Mouse (Mus musculus): Measurements from ENCODE around the gene Igf1. TPM values are rescaled to one million over a fixed set of nuclear protein-coding genes. Genes with fewer than 3 reads are reported as not detected.

Gene Igf1
- polyA plus RNA-seq, 1 experiment from 2014 or later, result 48.9 TPM

DNA sequence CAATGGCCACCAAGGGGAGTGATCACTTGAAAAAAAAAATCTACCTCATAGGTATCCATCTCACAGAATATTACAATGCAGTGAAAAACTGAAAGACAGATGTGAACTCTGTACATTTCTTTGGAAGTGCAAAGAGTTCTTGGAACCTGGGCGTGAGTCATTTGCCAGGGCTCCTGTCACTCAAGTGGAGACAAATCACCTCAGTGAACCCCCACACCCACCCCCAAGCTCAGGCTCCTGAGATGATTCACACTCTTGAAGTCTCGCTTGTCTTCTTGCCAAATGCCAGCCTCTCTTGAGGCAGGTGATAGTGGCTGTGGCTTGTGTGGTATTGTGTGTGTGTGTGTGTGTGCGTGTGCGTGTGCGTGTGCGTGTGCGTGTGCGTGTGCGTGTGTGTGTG lies 7.6 kb downstream of the Igf1 start:
- WGBS, result 88% methylated on average over 9 of the region's 9 CpGs

GRCm38 (mm10) chr10:87866448-87866847 lies 8.4 kb downstream of the Igf1 start:
- Histone ChIP-seq H3K27me3 (replicated peaks; ENCODE audit: low read depth, poor library complexity, severe bottlenecking) (no peaks in the 10 kb centered on the region), H3K4me3 (no peak overlapping the region), H3K9me3 (no peaks in the 10 kb centered on the region), H3K36me3 (replicated peaks) (peaks cover 15% of the 10 kb centered on the region; the same call in 1 of the 2 replicates), H3K27ac (replicated peaks) (peak overlapping the region; percentile 48), H3K4me1 (peaks cover 74% of the 10 kb centered on the region)
- 69% methylated on average over 8 of the region's 8 CpGs for WGBS
- no peak for DNase-seq (ENCODE audit: low spot score)

More for the DNA sequence above, 7.6 kb downstream of the Igf1 start:
- peaks cover 15% of the 10 kb centered on the region; the same call in 1 of the 2 replicates for H3K36me3 ChIP-seq (replicated peaks)
- no peaks in the 10 kb centered on the region for H3K9me3 ChIP-seq
- no peaks in the 10 kb centered on the region for H3K27me3 ChIP-seq (replicated peaks; ENCODE audit: low read depth, poor library complexity, severe bottlenecking)
- no peak overlapping the region for H3K4me3 ChIP-seq
- no peak overlapping the region for H3K27ac ChIP-seq (replicated peaks)
- DNase-seq (ENCODE audit: low spot score), result no peak
- peaks cover 79% of the 10 kb centered on the region for H3K4me1 ChIP-seq

DNA sequence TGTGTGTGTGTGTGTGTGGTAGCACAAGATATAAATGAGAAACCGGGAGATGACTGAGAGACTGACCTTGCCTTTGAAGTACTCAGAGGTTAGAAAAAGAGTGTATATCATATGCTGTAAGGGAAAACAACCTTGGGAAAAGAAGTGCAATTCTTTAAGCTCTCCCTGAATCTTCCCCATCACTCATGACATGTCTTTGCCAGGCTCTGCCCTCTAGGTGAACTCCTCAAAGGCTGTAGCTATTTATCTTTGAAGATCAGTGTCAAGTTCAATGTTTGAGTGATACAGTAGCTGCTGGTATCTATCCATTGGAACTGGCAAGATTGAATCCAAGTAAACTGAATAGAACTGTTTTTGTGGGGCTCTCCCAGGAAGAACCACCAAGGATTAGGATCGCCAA lies 9.2 kb downstream of the Igf1 start:
- no peak for DNase-seq (ENCODE audit: low spot score)
- peak overlapping the region; percentile 51 for H3K27ac ChIP-seq (replicated peaks)
- no peak overlapping the region for H3K4me3 ChIP-seq
- H3K36me3 ChIP-seq (replicated peaks), result peaks cover 15% of the 10 kb centered on the region; the same call in 1 of the 2 replicates
- H3K27me3 ChIP-seq (replicated peaks; ENCODE audit: low read depth, poor library complexity, severe bottlenecking), result no peaks in the 10 kb centered on the region
- 73% methylated on average over 2 of the region's 2 CpGs for WGBS
- no peaks in the 10 kb centered on the region for H3K9me3 ChIP-seq
- peaks cover 74% of the 10 kb centered on the region for H3K4me1 ChIP-seq

DNA sequence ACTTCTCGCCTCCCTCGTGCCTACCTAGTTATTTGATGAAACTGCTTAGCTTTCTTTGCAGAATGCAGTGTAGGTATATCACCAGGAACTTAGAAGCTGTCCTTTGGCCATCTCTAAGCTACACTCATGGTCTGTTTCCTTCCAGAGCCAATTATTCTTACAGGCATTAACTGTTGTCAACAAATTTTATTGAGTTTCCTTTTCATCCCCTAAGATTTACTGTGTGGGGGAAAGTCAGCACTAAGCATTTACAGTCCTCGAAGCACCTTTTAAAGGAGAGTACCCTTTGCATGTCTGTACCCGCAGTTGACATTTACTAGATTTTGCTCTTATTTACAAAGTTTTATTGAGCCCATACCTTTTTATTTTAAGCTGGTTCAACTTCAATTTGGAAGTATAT lies 9.6 kb downstream of the Igf1 start:
- no peak for DNase-seq (ENCODE audit: low spot score)
- Histone ChIP-seq H3K27ac (replicated peaks) (peak overlapping the region; percentile 51), H3K4me3 (no peak overlapping the region), H3K27me3 (replicated peaks; ENCODE audit: low read depth, poor library complexity, severe bottlenecking) (no peaks in the 10 kb centered on the region), H3K4me1 (peaks cover 75% of the 10 kb centered on the region), H3K9me3 (no peaks in the 10 kb centered on the region), H3K36me3 (replicated peaks) (peaks cover 15% of the 10 kb centered on the region; the same call in 1 of the 2 replicates)
- WGBS, result 84% methylated on average over 4 of the region's 4 CpGs

GRCm38 (mm10) chr10:87868349-87869053 lies 10.4 kb downstream of the Igf1 start:
- H3K4me1 ChIP-seq, result peaks cover 73% of the 10 kb centered on the region
- H3K27me3 ChIP-seq (replicated peaks; ENCODE audit: low read depth, poor library complexity, severe bottlenecking), result no peaks in the 10 kb centered on the region
- 45% methylated on average over 9 of the region's 9 CpGs for WGBS
- H3K9me3 ChIP-seq, result no peaks in the 10 kb centered on the region
- peak; percentile 31 for DNase-seq (ENCODE audit: low spot score)
- peaks cover 15% of the 10 kb centered on the region; the same call in 1 of the 2 replicates for H3K36me3 ChIP-seq (replicated peaks)
- H3K4me3 ChIP-seq, result no peak overlapping the region
- H3K27ac ChIP-seq (replicated peaks), result peak overlapping the region; percentile 75

DNA sequence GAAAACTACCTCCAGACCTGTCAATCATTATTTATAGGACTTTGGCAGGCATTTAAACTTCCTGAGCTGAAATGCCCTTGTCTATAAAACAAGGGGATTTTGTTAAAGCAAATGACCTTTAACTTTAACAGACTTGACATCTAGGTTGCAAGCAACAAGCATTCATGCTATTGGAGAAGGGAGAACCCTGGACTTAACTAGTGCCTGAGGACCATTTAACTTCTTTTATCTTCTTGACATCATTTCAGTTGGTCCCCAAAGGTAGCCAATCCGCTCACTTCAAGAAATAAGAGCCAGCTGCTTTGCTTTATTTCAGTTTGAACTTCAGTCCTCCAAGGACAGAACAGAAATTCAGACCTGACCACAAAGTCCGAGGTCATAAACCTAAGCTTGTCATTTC lies 11.1 kb downstream of the Igf1 start:
- H3K4me3 ChIP-seq, result no peak overlapping the region
- H3K36me3 ChIP-seq (replicated peaks), result peaks cover 15% of the 10 kb centered on the region; the same call in 1 of the 2 replicates
- no peaks in the 10 kb centered on the region for H3K27me3 ChIP-seq (replicated peaks; ENCODE audit: low read depth, poor library complexity, severe bottlenecking)
- DNase-seq (ENCODE audit: low spot score), result peak; percentile 32
- no peak overlapping the region for H3K27ac ChIP-seq (replicated peaks)
- peaks cover 66% of the 10 kb centered on the region for H3K4me1 ChIP-seq
- H3K9me3 ChIP-seq, result no peaks in the 10 kb centered on the region
- WGBS, result 33% methylated on average over 2 of the region's 2 CpGs

DNA sequence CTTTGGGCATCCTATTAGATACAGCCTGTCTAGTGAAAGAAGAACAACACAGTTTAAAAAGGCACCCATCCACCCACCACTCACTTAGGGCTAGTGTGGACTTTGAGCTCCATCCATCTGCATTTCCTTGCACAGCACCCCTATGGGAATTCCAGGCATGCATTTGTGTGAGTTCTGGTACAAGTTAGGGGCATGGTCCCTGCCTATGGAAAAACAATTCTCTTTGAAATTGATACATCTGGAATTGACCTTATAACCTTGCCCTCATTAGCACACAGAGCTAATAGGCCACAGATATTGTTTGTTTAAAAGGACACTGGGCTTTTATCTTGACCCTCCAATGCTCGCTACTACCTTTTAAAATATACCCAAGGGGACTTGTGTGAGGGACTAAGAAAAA lies 11.6 kb downstream of the Igf1 start:
- Histone ChIP-seq H3K27ac (replicated peaks) (no peak overlapping the region), H3K27me3 (replicated peaks; ENCODE audit: low read depth, poor library complexity, severe bottlenecking) (no peaks in the 10 kb centered on the region), H3K4me3 (no peak overlapping the region), H3K36me3 (replicated peaks) (peaks cover 11% of the 10 kb centered on the region; the same call in 1 of the 2 replicates), H3K4me1 (peaks cover 61% of the 10 kb centered on the region), H3K9me3 (no peaks in the 10 kb centered on the region)
- DNase-seq (ENCODE audit: low spot score), result peak; percentile 57
- WGBS, result 20% methylated on average over 1 of the region's 1 CpGs

DNA sequence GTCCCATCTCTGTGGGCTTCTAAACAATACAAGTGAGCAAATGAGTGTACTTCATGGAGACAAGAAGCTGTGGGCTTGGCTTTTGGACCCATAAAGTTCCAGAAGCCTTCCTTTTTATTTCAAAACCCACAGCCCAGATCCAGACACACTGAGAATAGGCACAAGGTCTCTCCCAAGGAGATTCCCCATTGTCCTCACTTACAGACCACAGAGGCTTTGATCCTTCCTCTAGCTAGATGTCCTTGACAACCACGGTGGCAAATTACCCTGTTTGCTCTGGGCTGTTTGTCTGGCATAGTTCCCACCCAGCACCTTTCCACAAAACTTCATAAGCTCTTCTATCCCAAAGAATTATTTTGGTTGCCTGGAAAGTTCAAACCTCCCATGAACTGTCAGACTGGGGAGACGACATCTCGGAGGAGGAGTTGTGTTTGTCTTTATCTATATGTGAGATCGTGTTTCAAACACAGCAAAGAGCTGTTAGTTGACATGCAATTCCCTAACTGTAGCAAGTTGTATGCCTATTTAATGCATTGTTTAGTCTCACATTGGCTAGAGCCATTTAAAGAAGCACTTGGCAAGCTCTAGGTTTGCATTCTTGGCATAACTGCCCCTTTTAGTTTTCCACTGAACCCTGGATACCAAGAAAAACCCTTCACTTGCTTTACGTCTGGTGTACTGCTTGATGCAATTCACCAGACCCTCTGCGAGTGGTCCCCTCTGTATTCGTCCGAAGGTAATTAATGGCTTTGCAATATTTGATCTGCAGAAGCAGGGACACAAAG lies 14.0 kb downstream of the Igf1 start:
- Histone ChIP-seq H3K27ac (replicated peaks) (0 out of 2 replicates have a peak overlapping the region, but pooled peaks have one; percentile 27), H3K36me3 (replicated peaks) (no peaks in the 10 kb centered on the region), H3K9me3 (no peaks in the 10 kb centered on the region), H3K4me1 (peaks cover 50% of the 10 kb centered on the region), H3K4me3 (no peak overlapping the region), H3K27me3 (replicated peaks; ENCODE audit: low read depth, poor library complexity, severe bottlenecking) (no peaks in the 10 kb centered on the region)
- WGBS, result 36% methylated on average over 8 of the region's 8 CpGs
- peak; percentile 16 for DNase-seq (ENCODE audit: low spot score)

DNA sequence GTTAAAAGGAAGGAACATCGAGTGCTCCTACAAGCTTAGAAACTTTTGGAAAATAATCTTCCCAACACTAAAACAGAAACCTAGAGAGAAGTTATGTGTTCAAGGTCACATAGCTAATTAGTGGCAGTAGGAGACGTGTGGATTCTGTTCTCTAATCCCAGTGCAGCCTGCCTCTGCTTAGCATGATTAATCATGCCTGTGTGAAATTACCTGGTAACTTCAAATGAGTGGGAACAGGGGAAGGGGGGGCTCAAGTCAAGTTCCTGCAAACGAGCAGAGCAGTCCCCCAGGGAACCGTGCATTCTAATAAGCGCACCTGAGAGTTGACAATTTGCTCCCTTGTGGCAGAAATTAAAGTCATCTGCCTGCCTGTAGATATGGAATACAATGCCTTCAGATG lies 14.8 kb downstream of the Igf1 start:
- H3K9me3 ChIP-seq, result no peaks in the 10 kb centered on the region
- H3K27me3 ChIP-seq (replicated peaks; ENCODE audit: low read depth, poor library complexity, severe bottlenecking), result no peaks in the 10 kb centered on the region
- no peaks in the 10 kb centered on the region for H3K36me3 ChIP-seq (replicated peaks)
- DNase-seq (ENCODE audit: low spot score), result no peak
- H3K4me1 ChIP-seq, result peaks cover 42% of the 10 kb centered on the region
- 48% methylated on average over 5 of the region's 5 CpGs for WGBS
- no peak overlapping the region for H3K4me3 ChIP-seq
- H3K27ac ChIP-seq (replicated peaks), result peak overlapping the region; percentile 66; the same call in 1 of the 2 replicates

GRCm38 (mm10) chr10:87873516-87873915 lies 15.5 kb downstream of the Igf1 start:
- H3K9me3 ChIP-seq, result no peaks in the 10 kb centered on the region
- 94% methylated on average over 3 of the region's 3 CpGs for WGBS
- no peaks in the 10 kb centered on the region for H3K27me3 ChIP-seq (replicated peaks; ENCODE audit: low read depth, poor library complexity, severe bottlenecking)
- peaks cover 37% of the 10 kb centered on the region for H3K4me1 ChIP-seq
- no peaks in the 10 kb centered on the region for H3K36me3 ChIP-seq (replicated peaks)
- no peak for DNase-seq (ENCODE audit: low spot score)
- H3K4me3 ChIP-seq, result no peak overlapping the region
- no peak overlapping the region for H3K27ac ChIP-seq (replicated peaks)

- 89% methylated on average over 7 of the region's 7 CpGs for WGBS
- H3K27me3 ChIP-seq (replicated peaks; ENCODE audit: low read depth, poor library complexity, severe bottlenecking), result no peaks in the 10 kb centered on the region
Observed at GRCm38 (mm10) chr10:87880071-87880785, 22.2 kb downstream of the Igf1 start.

DNA sequence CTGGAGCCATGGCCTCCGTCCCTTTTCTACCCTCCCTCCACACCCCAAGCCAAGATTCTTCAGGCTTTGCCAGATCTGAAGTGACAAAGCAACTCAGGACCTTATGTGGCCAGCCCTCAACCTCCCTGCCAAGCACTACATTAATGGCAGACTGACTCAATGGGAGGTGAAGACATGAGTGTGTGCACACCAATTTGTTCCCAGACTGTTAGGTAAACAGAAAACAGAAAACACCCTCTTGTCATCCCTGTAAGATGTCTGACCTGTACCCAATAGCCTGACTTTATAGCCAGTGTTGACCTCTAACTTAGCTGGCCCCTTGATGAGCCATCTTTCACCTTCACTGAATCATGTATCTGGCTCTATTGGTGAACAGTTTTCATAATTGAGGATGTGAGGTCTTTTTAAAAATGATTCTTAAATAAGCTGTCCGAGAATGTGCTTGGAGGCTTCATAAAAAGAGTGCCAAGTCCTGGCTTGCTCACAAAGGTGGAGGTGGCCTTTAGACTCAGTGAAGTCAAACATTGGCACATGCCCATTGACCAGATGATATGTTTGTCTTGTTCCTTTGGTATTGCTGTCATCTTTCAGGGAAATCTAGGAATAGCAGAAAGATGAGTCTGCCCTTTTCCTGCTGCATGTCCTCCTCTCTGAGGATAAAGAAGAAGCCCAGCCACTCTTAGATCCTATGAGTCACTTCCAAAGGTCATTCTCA lies 27.4 kb downstream of the Igf1 start:
- WGBS, result 93% methylated on average over 2 of the region's 2 CpGs
- H3K27ac ChIP-seq (replicated peaks), result no peak overlapping the region
- H3K27me3 ChIP-seq (replicated peaks; ENCODE audit: low read depth, poor library complexity, severe bottlenecking), result no peaks in the 10 kb centered on the region
- peaks cover 2% of the 10 kb centered on the region; the same call in 1 of the 2 replicates for H3K36me3 ChIP-seq (replicated peaks)
- no peak for DNase-seq (ENCODE audit: low spot score)
- H3K4me3 ChIP-seq, result no peak overlapping the region
- no peaks in the 10 kb centered on the region for H3K9me3 ChIP-seq
- peaks cover 6% of the 10 kb centered on the region for H3K4me1 ChIP-seq

More at GRCm38 (mm10) chr10:87880071-87880785, 22.2 kb downstream of the Igf1 start:
- Histone ChIP-seq H3K9me3 (no peaks in the 10 kb centered on the region), H3K4me1 (peaks cover 6% of the 10 kb centered on the region), H3K36me3 (replicated peaks) (peaks cover 9% of the 10 kb centered on the region; the same call in 1 of the 2 replicates), H3K4me3 (no peak overlapping the region), H3K27ac (replicated peaks) (no peak overlapping the region)
- no peak for DNase-seq (ENCODE audit: low spot score)

All from embryonic facial prominence, embryonic 10.5 days (tissue).